Mouse (Mus musculus): ENCODE data around the gene Kif2a. TPM values are rescaled to one million over a fixed set of nuclear protein-coding genes. Genes with fewer than 3 reads are reported as not detected.
"Not testable (repeated sequence)": the region's sequence is repeated elsewhere in the genome, so short reads cannot be mapped to it uniquely, and the experiment has no call there.

Kif2a gene
- total and polyA plus RNA-seq, 3 experiments: 18.0 to 310 (median 135) TPM

GRCm38 (mm10) chr13:106929201-106929600, 92.7 kb downstream of the Kif2a start:
- no peak overlapping the region for H3K27ac ChIP-seq (ENCODE audit: control insufficient read depth, low read depth, low read length)
- no peaks in the 10 kb centered on the region for H3K27me3 ChIP-seq (ENCODE audit: control insufficient read depth in 1 of 2, insufficient read depth in 2 of 2, low read length in 2 of 2)
- H3K9me3 ChIP-seq (replicated peaks; ENCODE audit: insufficient read depth, low read length): no peaks in the 10 kb centered on the region
- TF ChIP-seq RCOR1 (IDR thresholded peaks at IDR 0.05; ENCODE audit: low read depth, low read length) (no peak), TCF12 (IDR thresholded peaks at IDR 0.05; ENCODE audit: low read depth, low read length) (no peak), POLR2AphosphoS2 (IDR thresholded peaks at IDR 0.05; ENCODE audit: low read length) (no peak), MYB (IDR thresholded peaks at IDR 0.05; ENCODE audit: low read depth, low read length) (no peak), NELFE (IDR thresholded peaks at IDR 0.05; ENCODE audit: low read depth, low read length) (no peak), POLR2AphosphoS5 (IDR thresholded peaks at IDR 0.05; ENCODE audit: borderline replicate concordance, low read depth, low read length) (no peak), ELF1 (IDR thresholded peaks at IDR 0.05; ENCODE audit: low read depth, low read length) (no peak), MXI1 (IDR thresholded peaks at IDR 0.05; ENCODE audit: low read depth, low read length) (no peak), POLR2A (IDR thresholded peaks at IDR 0.05; ENCODE audit: control insufficient read depth in 1 of 2, insufficient read depth in 1 of 2, low read depth in 1 of 2, low read length in 2 of 2, poor library complexity in 1 of 2) (no peak), JUND (IDR thresholded peaks at IDR 0.05; ENCODE audit: low read depth, low read length) (no peak)
- no peaks in the 10 kb centered on the region for H3K4me1 ChIP-seq (ENCODE audit: control insufficient read depth in 1 of 2, insufficient read depth in 2 of 2, low read length in 2 of 2)
- peaks cover 3 to 4% of the 10 kb centered on the region in 2 experiments; a peak in 1 of 4 replicates for H3K36me3 ChIP-seq (ENCODE audit: control insufficient read depth in 1 of 2, insufficient read depth in 2 of 2, low read length in 2 of 2)
- H3K4me3 ChIP-seq (ENCODE audit: control insufficient read depth in 1 of 2, insufficient read depth in 1 of 2, low read depth in 2 of 2, low read length in 2 of 2): no peak overlapping the region
- no peak for DNase-seq (ENCODE audit: low read depth, low spot score)
- H3K9ac ChIP-seq (ENCODE audit: control insufficient read depth, low read depth, low read length, poor library complexity, severe bottlenecking): no peak overlapping the region
- H3K79me2 ChIP-seq (ENCODE audit: control insufficient read depth, insufficient read depth, low read length, poor library complexity): peaks cover 44% of the 10 kb centered on the region

- Histone ChIP-seq H3K27ac (ENCODE audit: control insufficient read depth, low read depth, low read length) (no peak overlapping the region), H3K9me3 (replicated peaks; ENCODE audit: insufficient read depth, low read length) (no peaks in the 10 kb centered on the region), H3K4me3 (ENCODE audit: control insufficient read depth in 1 of 2, insufficient read depth in 1 of 2, low read depth in 2 of 2, low read length in 2 of 2) (no peak overlapping the region), H3K9ac (ENCODE audit: control insufficient read depth, low read depth, low read length, poor library complexity, severe bottlenecking) (no peak overlapping the region), H3K27me3 (ENCODE audit: control insufficient read depth in 1 of 2, insufficient read depth in 2 of 2, low read length in 2 of 2) (no peaks in the 10 kb centered on the region), H3K79me2 (ENCODE audit: control insufficient read depth, insufficient read depth, low read length, poor library complexity) (peaks cover 36% of the 10 kb centered on the region), H3K36me3 (ENCODE audit: control insufficient read depth in 1 of 2, insufficient read depth in 2 of 2, low read length in 2 of 2) (peaks cover 3 to 6% of the 10 kb centered on the region in 2 experiments; a peak in 2 of 4 replicates), H3K4me1 (ENCODE audit: control insufficient read depth in 1 of 2, insufficient read depth in 2 of 2, low read length in 2 of 2) (no peaks in the 10 kb centered on the region)
- DNase-seq (ENCODE audit: low read depth, low spot score): no peak
- no peak for TF ChIP-seq POLR2AphosphoS2 (IDR thresholded peaks at IDR 0.05; ENCODE audit: low read length)
Observed at GRCm38 (mm10) chr13:106928296-106928695, 93.6 kb downstream of the Kif2a start.

- peaks cover 22% of the 10 kb centered on the region for H3K79me2 ChIP-seq (ENCODE audit: control insufficient read depth, insufficient read depth, low read length, poor library complexity)
- H3K27me3 ChIP-seq (ENCODE audit: control insufficient read depth in 1 of 2, insufficient read depth in 2 of 2, low read length in 2 of 2); H3K27ac ChIP-seq (ENCODE audit: control insufficient read depth, low read depth, low read length); H3K4me3 ChIP-seq (ENCODE audit: control insufficient read depth in 1 of 2, insufficient read depth in 1 of 2, low read depth in 2 of 2, low read length in 2 of 2); DNase-seq (ENCODE audit: low read depth, low spot score); H3K4me1 ChIP-seq (ENCODE audit: control insufficient read depth in 1 of 2, insufficient read depth in 2 of 2, low read length in 2 of 2); H3K9me3 ChIP-seq (replicated peaks; ENCODE audit: insufficient read depth, low read length); H3K9ac ChIP-seq (ENCODE audit: control insufficient read depth, low read depth, low read length, poor library complexity, severe bottlenecking); H3K36me3 ChIP-seq (ENCODE audit: control insufficient read depth in 1 of 2, insufficient read depth in 2 of 2, low read length in 2 of 2): not testable (repeated sequence)
Observed at GRCm38 (mm10) chr13:106925921-106926320, 96.0 kb downstream of the Kif2a start.

All from MEL (cell line).